Mouse (Mus musculus): ENCODE results near the gene Col23a1. TPM values are rescaled to one million over a fixed set of nuclear protein-coding genes. Genes with fewer than 3 reads are reported as not detected.
"Not testable (repeated sequence)": the region's sequence is repeated elsewhere in the genome, so short reads cannot be mapped to it uniquely, and the experiment has no call there.

The Col23a1 gene
- polyA plus RNA-seq, 1 experiment from 2014 or later: 6.1 TPM

- H3K9me3 ChIP-seq: no peaks in the 10 kb centered on the region
- no peaks in the 10 kb centered on the region for H3K36me3 ChIP-seq (replicated peaks)
- no peaks in the 10 kb centered on the region for H3K27me3 ChIP-seq (ENCODE audit: poor library complexity, severe bottlenecking)
- WGBS: 92% methylated on average over 6 of the region's 6 CpGs
- H3K4me3 ChIP-seq: no peak overlapping the region
- H3K27ac ChIP-seq: no peak overlapping the region
- no peak for DNase-seq (ENCODE audit: extremely low spot score, low spot score)
- H3K4me1 ChIP-seq: 0 out of 2 replicates have a peak, but pooled peaks cover 3% of the 10 kb centered on the region
Measured at GRCm38 (mm10) chr11:51337585-51337984, 47.9 kb downstream of the Col23a1 start.

GRCm38 (mm10) chr11:51338416-51338815, 48.7 kb downstream of the Col23a1 start:
- Histone ChIP-seq H3K27me3 (ENCODE audit: poor library complexity, severe bottlenecking) (no peaks in the 10 kb centered on the region), H3K4me1 (peaks cover 7% of the 10 kb centered on the region; the same call in 1 of the 2 replicates), H3K9me3 (no peaks in the 10 kb centered on the region), H3K4me3 (no peak overlapping the region), H3K36me3 (replicated peaks) (no peaks in the 10 kb centered on the region), H3K27ac (no peak overlapping the region)
- WGBS: 78% methylated on average over 7 of the region's 7 CpGs
- no peak for DNase-seq (ENCODE audit: extremely low spot score, low spot score)

GRCm38 (mm10) chr11:51341091-51341490, 51.4 kb downstream of the Col23a1 start:
- peaks cover 12% of the 10 kb centered on the region for H3K4me1 ChIP-seq
- 81% methylated on average over 2 of the region's 2 CpGs for WGBS
- no peak overlapping the region for H3K27ac ChIP-seq
- no peaks in the 10 kb centered on the region for H3K27me3 ChIP-seq (ENCODE audit: poor library complexity, severe bottlenecking)
- H3K36me3 ChIP-seq (replicated peaks): no peaks in the 10 kb centered on the region
- DNase-seq (ENCODE audit: extremely low spot score, low spot score): no peak
- H3K9me3 ChIP-seq: no peaks in the 10 kb centered on the region
- H3K4me3 ChIP-seq: no peak overlapping the region

GRCm38 (mm10) chr11:51342776-51343175, 53.1 kb downstream of the Col23a1 start:
- no peaks in the 10 kb centered on the region for H3K36me3 ChIP-seq (replicated peaks)
- WGBS: 96% methylated on average over 6 of the region's 6 CpGs
- no peaks in the 10 kb centered on the region for H3K27me3 ChIP-seq (ENCODE audit: poor library complexity, severe bottlenecking)
- no peak for DNase-seq (ENCODE audit: extremely low spot score, low spot score)
- H3K4me1 ChIP-seq: peaks cover 19% of the 10 kb centered on the region
- H3K27ac ChIP-seq: no peak overlapping the region
- no peak overlapping the region for H3K4me3 ChIP-seq
- no peaks in the 10 kb centered on the region for H3K9me3 ChIP-seq

GRCm38 (mm10) chr11:51343312-51343711, 53.6 kb downstream of the Col23a1 start:
- 84% methylated on average over 4 of the region's 4 CpGs for WGBS
- no peak for DNase-seq (ENCODE audit: extremely low spot score, low spot score)

GRCm38 (mm10) chr11:51343728-51344289, 54.1 kb downstream of the Col23a1 start:
- H3K36me3 ChIP-seq (replicated peaks): no peaks in the 10 kb centered on the region
- H3K27ac ChIP-seq: no peak overlapping the region
- peaks cover 16% of the 10 kb centered on the region for H3K4me1 ChIP-seq
- H3K9me3 ChIP-seq: no peaks in the 10 kb centered on the region
- 88% methylated on average over 5 of the region's 5 CpGs for WGBS
- no peak overlapping the region for H3K4me3 ChIP-seq
- no peaks in the 10 kb centered on the region for H3K27me3 ChIP-seq (ENCODE audit: poor library complexity, severe bottlenecking)
- no peak for DNase-seq (ENCODE audit: extremely low spot score, low spot score)

More at GRCm38 (mm10) chr11:51343312-51343711, 53.6 kb downstream of the Col23a1 start:
- no peaks in the 10 kb centered on the region for H3K27me3 ChIP-seq (ENCODE audit: poor library complexity, severe bottlenecking)
- H3K27ac ChIP-seq: peak overlapping the region; percentile 40; the same call in 1 of the 2 replicates
- no peaks in the 10 kb centered on the region for H3K9me3 ChIP-seq
- H3K4me3 ChIP-seq: no peak overlapping the region
- H3K36me3 ChIP-seq (replicated peaks): no peaks in the 10 kb centered on the region
- peaks cover 19% of the 10 kb centered on the region for H3K4me1 ChIP-seq

- no peak overlapping the region for H3K27ac ChIP-seq
- no peak for DNase-seq (ENCODE audit: extremely low spot score, low spot score)
- 91% methylated on average over 21 of the region's 21 CpGs for WGBS
- H3K9me3 ChIP-seq: no peaks in the 10 kb centered on the region
- H3K36me3 ChIP-seq (replicated peaks): no peaks in the 10 kb centered on the region
- peaks cover 19% of the 10 kb centered on the region for H3K4me1 ChIP-seq
- no peak overlapping the region for H3K4me3 ChIP-seq
- H3K27me3 ChIP-seq (ENCODE audit: poor library complexity, severe bottlenecking): no peaks in the 10 kb centered on the region
Measured at GRCm38 (mm10) chr11:51345481-51346465, 56.1 kb downstream of the Col23a1 start.

GRCm38 (mm10) chr11:51347756-51348155, 58.0 kb downstream of the Col23a1 start:
- Histone ChIP-seq H3K27me3 (ENCODE audit: poor library complexity, severe bottlenecking) (no peaks in the 10 kb centered on the region), H3K9me3 (no peaks in the 10 kb centered on the region), H3K36me3 (replicated peaks) (no peaks in the 10 kb centered on the region), H3K27ac (no peak overlapping the region), H3K4me3 (no peak overlapping the region), H3K4me1 (peaks cover 27% of the 10 kb centered on the region)
- no peak for DNase-seq (ENCODE audit: extremely low spot score, low spot score)
- 72% methylated on average over 2 of the region's 2 CpGs for WGBS

GRCm38 (mm10) chr11:51349665-51350064, 59.9 kb downstream of the Col23a1 start:
- H3K27ac ChIP-seq: no peak overlapping the region
- no peaks in the 10 kb centered on the region for H3K36me3 ChIP-seq (replicated peaks)
- no peak overlapping the region for H3K4me3 ChIP-seq
- H3K27me3 ChIP-seq (ENCODE audit: poor library complexity, severe bottlenecking): no peaks in the 10 kb centered on the region
- no peak for DNase-seq (ENCODE audit: extremely low spot score, low spot score)
- H3K4me1 ChIP-seq: peaks cover 21% of the 10 kb centered on the region
- H3K9me3 ChIP-seq: no peaks in the 10 kb centered on the region

GRCm38 (mm10) chr11:51351151-51351550, 61.4 kb downstream of the Col23a1 start:
- Histone ChIP-seq H3K36me3 (replicated peaks) (no peaks in the 10 kb centered on the region), H3K9me3 (no peaks in the 10 kb centered on the region), H3K4me1 (peaks cover 16% of the 10 kb centered on the region), H3K27ac (no peak overlapping the region), H3K4me3 (no peak overlapping the region), H3K27me3 (ENCODE audit: poor library complexity, severe bottlenecking) (no peaks in the 10 kb centered on the region)
- 83% methylated on average over 9 of the region's 9 CpGs for WGBS
- DNase-seq (ENCODE audit: extremely low spot score, low spot score): no peak

GRCm38 (mm10) chr11:51351841-51352240, 62.1 kb downstream of the Col23a1 start:
- DNase-seq (ENCODE audit: extremely low spot score, low spot score): no peak
- H3K27ac ChIP-seq: no peak overlapping the region
- H3K4me1 ChIP-seq: peaks cover 15% of the 10 kb centered on the region
- H3K4me3 ChIP-seq: no peak overlapping the region
- H3K36me3 ChIP-seq (replicated peaks): no peaks in the 10 kb centered on the region
- H3K9me3 ChIP-seq: no peaks in the 10 kb centered on the region
- 79% methylated on average over 5 of the region's 5 CpGs for WGBS
- H3K27me3 ChIP-seq (ENCODE audit: poor library complexity, severe bottlenecking): no peaks in the 10 kb centered on the region

- DNase-seq (ENCODE audit: extremely low spot score, low spot score): no peak
- H3K4me1 ChIP-seq: peaks cover 10% of the 10 kb centered on the region
- WGBS: 86% methylated on average over 5 of the region's 5 CpGs
Measured at GRCm38 (mm10) chr11:51353746-51354145, 64.0 kb downstream of the Col23a1 start.

GRCm38 (mm10) chr11:51358981-51359380, 69.3 kb downstream of the Col23a1 start:
- H3K27ac ChIP-seq; H3K36me3 ChIP-seq (replicated peaks); DNase-seq (ENCODE audit: extremely low spot score, low spot score); H3K4me3 ChIP-seq; H3K4me1 ChIP-seq; H3K27me3 ChIP-seq (ENCODE audit: poor library complexity, severe bottlenecking); H3K9me3 ChIP-seq: not testable (repeated sequence)
- WGBS: 94% methylated on average over 9 of the region's 9 CpGs

More at GRCm38 (mm10) chr11:51353746-51354145, 64.0 kb downstream of the Col23a1 start:
- Histone ChIP-seq H3K27me3 (ENCODE audit: poor library complexity, severe bottlenecking) (no peaks in the 10 kb centered on the region), H3K27ac (no peak overlapping the region), H3K4me3 (no peak overlapping the region), H3K36me3 (replicated peaks) (no peaks in the 10 kb centered on the region), H3K9me3 (no peaks in the 10 kb centered on the region)
